Mouse (Mus musculus) kidney, adult 2 months (tissue): ENCODE data around the gene Dglucy.

Source experiments
- CTCF ChIP-seq: fragments of 200-500 bp; conservative IDR thresholded peaks from 2 replicates; pipeline ENCODE4 v1.5.1; 2011; ENCODE audit warnings: low read depth, mild to moderate bottlenecking, control low read depth, low read length, moderate library complexity, mixed read lengths; ENCODE audit not compliant: insufficient read depth, insufficient read length
- POLR2A ChIP-seq: fragments of 200-500 bp; IDR thresholded peaks from one replicate; pipeline ENCODE4 v1.6.1; 2011; ENCODE audit warnings: low read depth, low read length, control low read depth

DNA sequence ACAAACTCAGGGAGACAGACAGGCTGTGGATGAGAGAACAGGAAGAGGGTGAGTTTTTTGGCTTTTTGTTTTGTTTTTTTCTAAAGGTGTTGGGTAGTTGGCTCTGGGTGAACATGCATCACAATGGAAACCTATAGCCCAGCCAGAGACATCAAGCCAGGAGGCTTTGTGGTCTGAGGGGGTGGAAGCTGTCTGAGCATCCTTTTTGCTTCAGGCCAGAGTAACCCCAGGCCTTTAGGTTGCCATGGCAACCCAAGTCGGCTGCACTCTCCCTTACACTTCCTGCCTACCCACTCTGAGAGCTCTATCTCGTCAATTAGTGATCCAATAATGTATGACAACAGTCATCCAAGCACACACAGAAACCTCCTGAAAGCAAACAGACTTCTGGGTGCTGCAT, 116.6 kb downstream of the Dglucy start:
- TF ChIP-seq CTCF (no peak), POLR2A (no peak)
